Mouse (Mus musculus) lung, embryonic 14.5 days (tissue): Measurements from ENCODE around the gene Vta1. TPM values are rescaled to one million over a fixed set of nuclear protein-coding genes. Genes with fewer than 3 reads are reported as not detected.
A peak's percentile ranks its signal among the peaks of the same experiment; 100 is the strongest.

ENCODE experiments used
- ATAC-seq: fragments of 200-750 bp; cut with Nextera tagmentation; 2 replicates; pipeline ENCODE4 v1.8.0; 2017; ENCODE audit warnings: mild to moderate bottlenecking, moderate TSS enrichment, moderate library complexity; ENCODE audit not compliant: insufficient read depth
- DNase-seq: peaks from one replicate; pipeline ENCODE4 v3.0.0-alpha.2; 2015
- H3K27ac ChIP-seq: fragments of 300-500 bp; sonication (generic); 2 replicates; pipeline ENCODE4 v1.5.1; 2014; ENCODE audit warnings: low read depth, mild to moderate bottlenecking, moderate library complexity
- H3K27me3 ChIP-seq: fragments of 300-500 bp; sonication (generic); 2 replicates; pipeline ENCODE4 v1.6.1; 2014; ENCODE audit warnings: low read length, control low read depth; ENCODE audit not compliant: insufficient read depth
- H3K36me3 ChIP-seq: fragments of 300-500 bp; sonication (generic); 2 replicates; pipeline ENCODE4 v1.6.1; 2014; ENCODE audit warnings: control low read depth; ENCODE audit not compliant: insufficient read depth
- H3K4me1 ChIP-seq: fragments of 300-500 bp; sonication (generic); 2 replicates; pipeline ENCODE4 v1.6.1; 2014; ENCODE audit warnings: antibody characterized with exemption, control low read depth; ENCODE audit not compliant: insufficient read depth
- H3K4me2 ChIP-seq: fragments of 300-500 bp; sonication (generic); 2 replicates; pipeline ENCODE4 v1.6.1; 2014; ENCODE audit warnings: mild to moderate bottlenecking
- H3K4me3 ChIP-seq: fragments of 300-500 bp; sonication (generic); 2 replicates; pipeline ENCODE4 v1.5.1; 2014; ENCODE audit warnings: low read depth, low read length
- H3K9ac ChIP-seq: fragments of 300-500 bp; sonication (generic); 2 replicates; pipeline ENCODE4 v1.6.1; 2014
- H3K9me3 ChIP-seq: fragments of 300-500 bp; sonication (generic); 2 replicates; pipeline ENCODE4 v1.6.1; 2016; ENCODE audit warnings: low read depth, low read length, control low read depth
- CTCF ChIP-seq: IDR thresholded peaks from 2 replicates; pipeline ENCODE4 v1.5.1; 2016; ENCODE audit warnings: antibody characterized with exemption, low read depth
- WGBS: fragments of 180-500 bp; shearing (Covaris S2); extraction: QIAGEN DNeasy Blood & Tissue Kit; methylation state at CpG from one replicate; pipeline ENCODE4 v1.1.7; 2014; 5-methylcytosine and 5-hydroxymethylcytosine counted together
- polyA plus RNA-seq: library from polyadenylated mRNA; unstranded; fragments of >200 nt; fragmentation: Nextera tagmentation; extraction: Ambion mirVana; gene quantifications from 2 replicates; pipeline ENCODE4 v1.2.1, GENCODE M21; 2014

The Vta1 gene
- polyA plus RNA-seq, 1 experiment from 2014 or later = 117 TPM

DNA sequence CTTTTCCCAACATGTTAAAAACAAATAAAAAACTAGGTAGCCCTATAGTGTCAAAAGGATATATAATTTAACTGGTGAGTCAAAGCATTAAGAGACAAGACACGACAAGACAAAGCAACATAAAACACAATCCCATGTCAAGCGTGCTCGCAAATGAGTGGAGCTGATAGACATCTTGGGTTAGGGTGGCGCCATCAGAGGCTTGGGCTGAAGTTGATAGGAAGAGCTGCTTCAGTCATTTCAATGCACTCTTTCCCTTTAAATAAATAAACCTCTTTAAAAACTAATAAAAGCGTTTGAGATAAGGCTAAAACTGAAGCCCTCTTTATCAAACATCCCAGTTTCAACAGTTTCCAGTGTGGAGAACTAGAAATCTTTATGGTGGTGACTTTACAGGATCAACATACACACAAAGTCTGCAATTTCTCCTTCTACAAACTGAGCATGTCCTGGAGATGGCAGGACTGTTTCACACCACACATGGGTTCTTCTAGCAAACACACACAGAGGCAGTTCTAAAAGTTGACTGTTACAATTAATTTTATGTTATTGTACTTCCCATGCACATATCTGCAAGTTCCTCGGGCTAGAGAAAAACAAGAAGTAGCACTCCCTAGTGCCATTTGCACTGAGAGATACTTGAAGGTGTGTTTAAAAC, 16.4 kb downstream of the Vta1 start:
- Histone ChIP-seq H3K9ac (no peak overlapping the region), H3K4me1 (no peaks in the 10 kb centered on the region), H3K4me2 (no peak overlapping the region), H3K27ac (no peak overlapping the region), H3K9me3 (peaks cover 3% of the 10 kb centered on the region; the same call in 1 of the 2 replicates), H3K36me3 (peaks cover 11% of the 10 kb centered on the region; the same call in 1 of the 2 replicates), H3K27me3 (no peaks in the 10 kb centered on the region), H3K4me3 (no peak overlapping the region)
- DNase-seq = no peak
- 69% methylated on average over 6 of the region's 6 CpGs for WGBS
- TF ChIP-seq CTCF = no peak
- no peak for ATAC-seq

DNA sequence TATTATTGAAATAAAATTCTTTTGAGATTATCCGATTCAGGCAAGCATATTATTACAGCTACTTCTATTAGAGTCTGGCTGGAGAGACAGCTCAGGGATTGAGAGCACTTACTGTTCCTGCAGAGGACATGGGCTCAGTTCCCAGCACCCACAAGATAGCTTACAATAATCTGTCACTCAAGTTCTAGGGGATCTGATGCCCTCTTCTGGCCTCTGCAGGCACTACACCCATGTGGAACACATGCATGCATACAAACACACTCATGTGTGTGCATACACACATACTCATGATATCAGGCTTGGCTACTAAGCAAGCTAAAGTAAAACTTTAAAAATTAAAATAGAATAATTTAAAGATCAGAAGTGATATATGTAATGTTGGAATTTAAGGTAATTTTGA, 19.7 kb downstream of the Vta1 start:
- Histone ChIP-seq H3K4me1 (no peaks in the 10 kb centered on the region), H3K9ac (no peak overlapping the region), H3K4me2 (no peak overlapping the region), H3K4me3 (no peak overlapping the region), H3K27ac (no peak overlapping the region), H3K9me3 (peaks cover 3% of the 10 kb centered on the region; the same call in 1 of the 2 replicates), H3K36me3 (peaks cover 13% of the 10 kb centered on the region; the same call in 1 of the 2 replicates), H3K27me3 (no peaks in the 10 kb centered on the region)
- TF ChIP-seq CTCF = peak; percentile 39
- DNase-seq = no peak
- ATAC-seq = no peak
- 97% methylated on average over 1 of the region's 1 CpGs for WGBS

DNA sequence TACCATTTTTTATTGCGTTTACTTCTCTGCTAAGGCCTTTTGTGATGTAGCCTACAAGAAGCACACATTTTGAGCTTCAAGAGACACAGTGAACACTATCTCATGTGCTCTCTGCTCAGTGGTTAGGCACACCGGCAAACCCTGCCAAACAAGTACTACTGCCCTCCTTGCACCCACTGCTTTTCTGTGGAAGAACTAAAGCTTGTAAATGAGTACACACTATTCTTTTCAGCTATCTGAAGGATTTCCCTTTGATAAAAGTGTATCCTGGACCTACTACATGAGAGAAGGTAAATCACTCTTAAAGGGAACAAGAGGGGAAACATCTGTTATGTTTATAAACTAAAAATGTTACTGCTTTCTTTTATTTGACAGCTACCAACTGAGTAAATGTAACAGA, 39.2 kb downstream of the Vta1 start:
- Histone ChIP-seq H3K9me3 (no peaks in the 10 kb centered on the region), H3K27ac (no peak overlapping the region), H3K27me3 (no peaks in the 10 kb centered on the region), H3K4me1 (no peaks in the 10 kb centered on the region), H3K36me3 (peaks cover 28% of the 10 kb centered on the region), H3K4me2 (no peak overlapping the region), H3K4me3 (no peak overlapping the region), H3K9ac (no peak overlapping the region)
- no peak for TF ChIP-seq CTCF
- 96% methylated on average over 2 of the region's 2 CpGs for WGBS
- ATAC-seq (no peak), DNase-seq (no peak)

DNA sequence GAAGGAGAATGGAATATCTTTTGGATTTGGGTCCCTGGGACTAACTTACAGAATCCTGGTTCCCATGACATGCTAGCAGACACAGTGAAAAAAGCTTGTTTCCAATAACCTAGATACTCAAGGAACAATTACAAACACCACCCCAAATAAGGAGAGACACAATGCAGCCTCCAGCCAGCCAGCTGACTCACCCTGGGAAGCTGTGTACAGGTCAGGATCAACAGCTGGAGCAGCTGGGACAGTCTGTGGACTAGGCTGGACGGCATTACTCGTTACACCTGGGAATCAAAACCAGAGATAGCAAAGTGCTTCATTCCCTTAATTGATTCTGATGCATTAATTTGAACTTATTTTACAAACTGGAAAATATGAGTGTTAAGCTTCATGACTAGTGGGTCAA, 44.5 kb downstream of the Vta1 start:
- ATAC-seq (no peak), DNase-seq (no peak)

GRCm38 (mm10) chr10:14639635-14640034, 65.7 kb downstream of the Vta1 start:
- no peak overlapping the region for H3K9ac ChIP-seq
- ATAC-seq (peak; percentile 68; the same call in 1 of the 2 replicates), DNase-seq (peak; percentile 88)
- no peaks in the 10 kb centered on the region for H3K27me3 ChIP-seq
- TF ChIP-seq CTCF = no peak
- no peak overlapping the region for H3K4me2 ChIP-seq
- no peak overlapping the region for H3K4me3 ChIP-seq
- H3K27ac ChIP-seq = no peak overlapping the region
- no peaks in the 10 kb centered on the region for H3K4me1 ChIP-seq
- 22% methylated on average over 1 of the region's 1 CpGs for WGBS
- no peaks in the 10 kb centered on the region for H3K36me3 ChIP-seq
- no peaks in the 10 kb centered on the region for H3K9me3 ChIP-seq

More for the DNA sequence above, 44.5 kb downstream of the Vta1 start:
- Histone ChIP-seq H3K4me3 (no peak overlapping the region), H3K9me3 (no peaks in the 10 kb centered on the region), H3K9ac (no peak overlapping the region), H3K27ac (no peak overlapping the region), H3K4me1 (no peaks in the 10 kb centered on the region), H3K27me3 (no peaks in the 10 kb centered on the region), H3K36me3 (peaks cover 21% of the 10 kb centered on the region), H3K4me2 (no peak overlapping the region)
- WGBS = 73% methylated on average over 2 of the region's 2 CpGs
- TF ChIP-seq CTCF = no peak

DNA sequence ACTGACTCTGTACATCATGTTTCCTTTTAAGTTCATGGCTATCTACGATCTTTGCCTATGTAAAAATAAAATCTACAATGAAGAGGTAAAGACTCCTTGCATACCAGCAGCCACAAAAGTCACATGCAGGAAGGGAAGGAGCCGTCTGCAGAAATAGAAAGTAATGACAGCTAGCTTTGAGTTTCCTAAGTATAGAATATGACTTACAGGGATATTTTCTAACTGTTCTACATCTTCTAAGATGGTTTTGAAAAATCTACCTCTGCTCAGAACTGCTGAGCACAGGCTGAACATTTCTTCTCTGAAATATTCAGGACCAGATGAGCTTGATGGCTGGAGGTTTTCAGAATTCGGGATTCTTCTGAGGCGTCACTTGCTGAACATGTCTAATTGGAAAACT, 66.3 kb downstream of the Vta1 start:
- ATAC-seq = no peak
- 79% methylated on average over 4 of the region's 4 CpGs for WGBS
- no peak for DNase-seq
- Histone ChIP-seq H3K27ac (no peak overlapping the region), H3K4me3 (no peak overlapping the region), H3K9ac (no peak overlapping the region), H3K4me1 (no peaks in the 10 kb centered on the region), H3K27me3 (no peaks in the 10 kb centered on the region), H3K36me3 (no peaks in the 10 kb centered on the region), H3K9me3 (no peaks in the 10 kb centered on the region), H3K4me2 (no peak overlapping the region)
- no peak for TF ChIP-seq CTCF

- TF ChIP-seq CTCF = no peak
- no peak for ATAC-seq
- Histone ChIP-seq H3K9me3 (no peaks in the 10 kb centered on the region), H3K27me3 (no peaks in the 10 kb centered on the region), H3K4me1 (no peaks in the 10 kb centered on the region), H3K9ac (no peak overlapping the region), H3K36me3 (no peaks in the 10 kb centered on the region), H3K4me3 (no peak overlapping the region), H3K4me2 (no peak overlapping the region), H3K27ac (no peak overlapping the region)
- WGBS = 91% methylated on average over 1 of the region's 1 CpGs
- no peak for DNase-seq
These were observed 79.7 kb downstream of the Vta1 start for GRCm38 (mm10) chr10:14625706-14626105.
